Mouse (Mus musculus): ENCODE results near the gene Prpf8. TPM values are rescaled to one million over a fixed set of nuclear protein-coding genes. Genes with fewer than 3 reads are reported as not detected.
A peak's percentile ranks its signal among the peaks of the same experiment; 100 is the strongest.

Prpf8 gene
- total RNA-seq, 2 experiments from 2014 or later: 131 to 139 TPM

DNA sequence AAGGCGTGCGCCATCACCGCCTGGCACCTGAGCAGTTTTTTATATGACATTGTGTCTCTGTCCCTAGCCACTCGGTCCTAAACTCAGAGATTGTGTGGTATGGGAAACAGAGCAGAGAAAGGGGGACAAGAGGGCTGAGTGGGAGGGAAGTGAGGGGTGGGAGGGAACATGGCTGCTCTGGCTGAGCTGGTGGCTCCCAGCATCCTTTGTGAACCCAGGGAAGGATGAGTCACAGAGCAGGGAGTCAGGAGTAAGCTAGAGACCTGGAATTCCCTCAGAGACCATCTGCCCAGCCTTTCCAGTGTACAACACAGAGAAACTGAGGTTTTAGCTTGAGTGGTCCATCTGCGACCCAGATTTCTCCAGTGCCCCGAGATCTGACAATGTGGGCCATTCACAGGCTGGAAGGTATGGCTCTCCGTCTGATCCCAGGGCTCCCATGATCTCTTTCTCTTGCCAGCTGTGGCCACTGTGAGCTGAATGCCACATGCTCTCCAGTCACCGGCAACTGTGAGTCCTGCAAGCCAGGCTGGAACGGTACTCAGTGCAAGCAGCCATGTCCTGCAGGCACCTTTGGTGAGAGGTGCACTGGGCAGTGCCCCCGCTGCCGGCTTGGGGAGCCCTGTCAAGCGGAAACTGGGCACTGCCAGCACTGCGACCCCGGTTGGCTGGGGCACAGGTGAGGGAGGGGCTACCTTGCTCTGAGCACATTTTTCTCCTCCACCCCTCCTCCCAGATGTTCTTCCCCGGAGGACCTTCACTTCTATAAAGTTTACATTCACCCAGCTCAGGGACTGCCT, 33.4 kb downstream of the Prpf8 start:
- no peak overlapping the region for H3K27ac ChIP-seq
- no peak for DNase-seq (ENCODE audit: low spot score in 2 of 2)
- no peak overlapping the region for H3K4me3 ChIP-seq
- no peak for TF ChIP-seq CTCF (conservative IDR thresholded peaks at IDR 0.05)

- no peak overlapping the region for H3K4me3 ChIP-seq
- DNase-seq (ENCODE audit: low spot score in 2 of 2): no peak
- no peak for TF ChIP-seq CTCF (conservative IDR thresholded peaks at IDR 0.05)
- no peak overlapping the region for H3K27ac ChIP-seq
Measured at GRCm38 (mm10) chr11:75521609-75522008, 35.0 kb downstream of the Prpf8 start.

DNA sequence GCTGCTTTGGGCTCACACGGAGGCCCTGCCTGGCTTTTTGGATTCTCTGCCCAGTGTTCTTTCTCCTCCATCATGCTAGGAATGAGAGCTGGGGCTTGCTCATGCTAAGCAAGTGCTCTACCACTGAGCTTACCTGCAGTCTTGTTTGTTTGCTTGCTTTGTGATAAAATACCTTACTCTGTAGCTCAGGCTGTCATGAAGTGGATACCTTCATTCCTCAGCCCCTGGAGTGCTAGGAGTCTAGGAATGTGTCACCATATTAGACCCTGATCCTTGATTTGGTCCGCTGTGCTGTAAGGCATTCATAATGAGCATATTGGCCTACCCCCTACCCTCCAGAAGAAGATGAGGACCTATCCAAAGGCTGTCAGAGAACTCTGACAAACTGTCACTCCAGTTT, 36.2 kb downstream of the Prpf8 start:
- DNase-seq (ENCODE audit: low spot score in 2 of 2): no peak

GRCm38 (mm10) chr11:75525531-75526125, 39.0 kb downstream of the Prpf8 start:
- Histone ChIP-seq H3K27ac (no peak overlapping the region), H3K4me3 (no peak overlapping the region)
- DNase-seq (ENCODE audit: low spot score in 2 of 2): no peak
- TF ChIP-seq CTCF (conservative IDR thresholded peaks at IDR 0.05): no peak

More for the DNA sequence above, 36.2 kb downstream of the Prpf8 start:
- Histone ChIP-seq H3K4me3 (no peak overlapping the region), H3K27ac (no peak overlapping the region)
- no peak for TF ChIP-seq CTCF (conservative IDR thresholded peaks at IDR 0.05)

DNA sequence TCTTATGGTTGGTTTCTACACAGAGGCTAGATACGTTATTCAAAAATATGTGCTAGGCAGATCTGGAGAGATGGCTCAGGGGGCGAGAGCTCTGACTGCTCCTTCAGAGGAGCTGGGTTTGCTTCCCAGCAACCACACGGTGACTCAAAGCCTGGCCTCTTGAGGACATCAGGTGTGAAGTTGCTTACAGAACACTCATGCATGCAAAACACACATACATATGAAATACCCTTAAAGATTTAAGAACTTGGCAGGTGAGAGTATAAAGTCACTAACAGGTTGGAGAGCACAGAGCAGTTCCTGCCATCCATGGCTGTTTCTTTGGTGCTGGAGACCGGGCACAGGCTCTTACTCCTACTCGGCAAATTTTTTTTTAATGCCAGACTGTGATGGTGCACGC, 40.3 kb downstream of the Prpf8 start:
- no peak overlapping the region for H3K4me3 ChIP-seq
- DNase-seq (ENCODE audit: low spot score in 2 of 2): no peak
- no peak for TF ChIP-seq CTCF (conservative IDR thresholded peaks at IDR 0.05)
- no peak overlapping the region for H3K27ac ChIP-seq

DNA sequence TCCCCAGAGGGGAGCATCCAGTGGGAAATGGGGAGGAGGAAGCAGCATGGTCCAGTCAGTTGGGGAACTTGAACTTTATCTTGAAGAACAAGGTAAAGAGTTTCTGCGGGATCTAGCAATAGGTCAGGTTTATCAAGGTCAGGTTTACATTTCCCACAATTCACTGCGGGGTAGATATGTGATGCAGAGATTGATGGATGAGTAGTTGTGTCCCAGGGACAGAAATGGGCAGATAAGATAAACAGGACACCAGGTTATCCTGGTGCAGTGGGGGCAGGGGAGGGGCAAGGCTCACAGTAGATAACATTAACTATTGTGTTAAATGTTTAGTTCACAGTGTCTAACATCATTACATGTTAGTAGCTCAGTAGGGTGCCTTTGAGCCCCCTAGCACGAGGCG, 43.2 kb downstream of the Prpf8 start:
- no peak for DNase-seq (ENCODE audit: low spot score in 2 of 2)
- no peak for TF ChIP-seq CTCF (conservative IDR thresholded peaks at IDR 0.05)
- H3K27ac ChIP-seq: no peak overlapping the region
- no peak overlapping the region for H3K4me3 ChIP-seq

DNA sequence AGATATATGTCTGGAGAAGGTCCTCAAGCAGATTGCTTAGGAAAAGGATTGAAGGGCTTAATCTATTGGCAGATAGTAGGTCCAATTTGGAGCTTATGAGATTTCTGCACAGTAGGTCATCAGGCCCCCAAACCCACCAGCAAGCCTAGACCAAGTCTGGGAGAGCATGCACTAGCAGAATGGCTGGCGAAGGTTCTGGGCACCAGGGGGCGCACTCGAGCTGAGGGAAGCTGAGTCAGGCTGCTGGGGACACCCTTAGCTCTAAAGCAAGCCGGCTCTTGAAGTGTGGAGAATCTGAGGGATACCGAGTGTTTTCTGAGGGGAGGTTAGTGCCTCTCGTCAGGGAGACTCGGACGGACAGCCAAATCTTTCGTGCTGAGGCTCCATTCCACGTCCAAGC, 43.7 kb downstream of the Prpf8 start:
- Histone ChIP-seq H3K4me3 (peak overlapping the region; percentile 65), H3K27ac (peak overlapping the region; percentile 99)
- DNase-seq (ENCODE audit: low spot score in 2 of 2): peak; percentile 94 to 100
- TF ChIP-seq CTCF (conservative IDR thresholded peaks at IDR 0.05): peak; percentile 99

- H3K4me3 ChIP-seq: peak overlapping the region; percentile 65
- H3K27ac ChIP-seq: peak overlapping the region; percentile 99
- no peak for TF ChIP-seq CTCF (conservative IDR thresholded peaks at IDR 0.05)
- no peak for DNase-seq (ENCODE audit: low spot score in 2 of 2)
Measured at GRCm38 (mm10) chr11:75530845-75531373, 44.3 kb downstream of the Prpf8 start.

DNA sequence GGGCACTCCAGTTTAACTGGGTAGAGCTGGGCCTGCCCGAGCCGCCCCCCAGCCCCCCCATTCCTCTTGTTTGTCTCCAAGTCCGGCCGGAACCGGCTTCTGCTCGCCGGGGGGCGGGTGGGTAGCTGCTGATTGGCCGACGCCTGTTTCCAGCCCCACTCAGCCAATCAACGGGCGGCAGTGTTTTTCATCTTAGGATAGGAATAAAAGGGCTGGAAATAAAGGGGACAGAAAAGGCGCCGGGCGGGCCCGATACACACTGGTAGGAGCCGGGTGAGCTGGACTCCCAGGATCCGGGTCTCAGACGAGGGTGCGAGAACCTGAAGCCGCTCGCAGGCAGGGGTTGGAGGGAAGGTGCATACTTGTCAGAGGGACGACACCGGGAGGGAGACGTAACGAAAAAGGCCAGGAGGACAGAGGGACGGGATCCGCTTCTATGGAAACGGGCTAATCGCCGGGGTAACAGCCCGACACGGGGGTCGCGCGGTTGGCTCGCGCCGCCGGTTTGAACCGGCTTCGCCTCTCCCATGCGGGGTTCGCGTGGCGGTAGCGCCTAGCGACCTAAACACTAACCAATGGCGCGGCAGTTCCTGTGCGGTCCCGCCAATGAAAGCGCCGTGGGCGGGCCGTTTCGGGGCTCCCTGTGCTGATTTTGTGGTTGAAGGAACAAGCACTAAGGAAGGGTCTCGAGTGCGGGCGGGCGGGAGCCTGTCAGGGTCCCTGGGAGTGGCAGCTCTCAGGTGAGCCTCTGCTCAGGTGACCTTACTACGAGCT, 45.0 kb downstream of the Prpf8 start, which contains the start of gene Slc43a2:
Slc43a2 (plus strand) TSS at position 226 of the 774 bp plus-strand sequence.
- DNase-seq (ENCODE audit: low spot score in 2 of 2): peak; percentile 96 to 97
- peak within 1 kb of the TSS; percentile 99 for H3K27ac ChIP-seq
- TF ChIP-seq CTCF (conservative IDR thresholded peaks at IDR 0.05): no peak
- peak within 1 kb of the TSS; percentile 65 for H3K4me3 ChIP-seq

GRCm38 (mm10) chr11:75532340-75533277, 46.0 kb downstream of the Prpf8 start:
- no peak for DNase-seq (ENCODE audit: low spot score in 2 of 2)
- TF ChIP-seq CTCF (conservative IDR thresholded peaks at IDR 0.05): 0 out of 2 replicates have a peak, but pooled peaks have one; percentile 13
- Histone ChIP-seq H3K4me3 (peak overlapping the region; percentile 65), H3K27ac (peak overlapping the region; percentile 99)

GRCm38 (mm10) chr11:75533314-75534015, 46.8 kb downstream of the Prpf8 start:
- Histone ChIP-seq H3K4me3 (peak overlapping the region; percentile 65), H3K27ac (peak overlapping the region; percentile 99)
- no peak for TF ChIP-seq CTCF (conservative IDR thresholded peaks at IDR 0.05)
- no peak for DNase-seq (ENCODE audit: low spot score in 2 of 2)

Measured in layer of hippocampus, adult 2 months (tissue).